Mouse (Mus musculus): Measurements from ENCODE around the gene Adamtsl4. TPM values are rescaled to one million over a fixed set of nuclear protein-coding genes. Genes with fewer than 3 reads are reported as not detected.
"Not testable (repeated sequence)": the region's sequence is repeated elsewhere in the genome, so short reads cannot be mapped to it uniquely, and the experiment has no call there.

Gene Adamtsl4
- total and polyA plus RNA-seq, 2 experiments from 2014 or later = 1.0 to 1.4 TPM

GRCm38 (mm10) chr3:95696360-95696759 is 8.6 kb upstream of the Adamtsl4 start:
- ATAC-seq (ENCODE audit: low FRiP score) (no peak), DNase-seq (ENCODE audit: low spot score) (no peak)
- Histone ChIP-seq H3K4me1 (ENCODE audit: insufficient read depth, low read length) (no peaks in the 10 kb centered on the region), H3K9me3 (ENCODE audit: low read length) (no peaks in the 10 kb centered on the region), H3K9ac (replicated peaks; ENCODE audit: low read length, poor library complexity, severe bottlenecking) (no peak overlapping the region), H3K36me3 (ENCODE audit: insufficient read depth, low read length) (no peaks in the 10 kb centered on the region), H3K27ac (ENCODE audit: low read depth, low read length) (no peak overlapping the region), H3K4me2 (ENCODE audit: low read depth, low read length, poor library complexity, severe bottlenecking) (no peak overlapping the region), H3K4me3 (ENCODE audit: low read depth, low read length) (no peak overlapping the region), H3K27me3 (ENCODE audit: insufficient read depth, low read length) (no peaks in the 10 kb centered on the region)
- WGBS = 29% methylated on average over 7 of the region's 7 CpGs
- TF ChIP-seq CTCF (IDR thresholded peaks at IDR 0.05) = no peak

DNA sequence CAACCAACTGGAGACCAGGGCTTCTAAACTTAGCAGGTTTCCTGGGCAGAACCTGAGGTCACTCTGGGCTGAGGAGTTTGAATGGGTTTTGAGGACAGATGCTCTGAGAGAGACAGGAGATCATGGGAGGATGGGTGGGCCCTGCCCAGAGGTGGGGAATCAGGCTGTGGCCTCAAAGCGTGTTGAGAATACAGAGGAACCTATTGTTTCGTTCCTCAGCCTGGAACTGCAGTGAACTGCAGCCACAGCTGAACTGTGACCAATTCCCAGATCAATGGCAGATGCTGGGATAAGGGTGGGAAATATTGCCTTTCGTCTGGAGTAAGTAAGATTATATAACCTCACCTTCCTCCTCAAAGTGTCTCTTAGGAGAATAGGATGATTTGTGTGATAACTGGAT is 8.1 kb upstream of the Adamtsl4 start:
- ATAC-seq (ENCODE audit: low FRiP score) (no peak), DNase-seq (ENCODE audit: low spot score) (no peak)
- no peak for TF ChIP-seq CTCF (IDR thresholded peaks at IDR 0.05)
- Histone ChIP-seq H3K9ac (replicated peaks; ENCODE audit: low read length, poor library complexity, severe bottlenecking) (no peak overlapping the region), H3K4me2 (ENCODE audit: low read depth, low read length, poor library complexity, severe bottlenecking) (no peak overlapping the region), H3K36me3 (ENCODE audit: insufficient read depth, low read length) (no peaks in the 10 kb centered on the region), H3K4me3 (ENCODE audit: low read depth, low read length) (no peak overlapping the region), H3K27ac (ENCODE audit: low read depth, low read length) (no peak overlapping the region), H3K9me3 (ENCODE audit: low read length) (no peaks in the 10 kb centered on the region), H3K4me1 (ENCODE audit: insufficient read depth, low read length) (no peaks in the 10 kb centered on the region), H3K27me3 (ENCODE audit: insufficient read depth, low read length) (no peaks in the 10 kb centered on the region)
- 31% methylated on average over 3 of the region's 3 CpGs for WGBS

DNA sequence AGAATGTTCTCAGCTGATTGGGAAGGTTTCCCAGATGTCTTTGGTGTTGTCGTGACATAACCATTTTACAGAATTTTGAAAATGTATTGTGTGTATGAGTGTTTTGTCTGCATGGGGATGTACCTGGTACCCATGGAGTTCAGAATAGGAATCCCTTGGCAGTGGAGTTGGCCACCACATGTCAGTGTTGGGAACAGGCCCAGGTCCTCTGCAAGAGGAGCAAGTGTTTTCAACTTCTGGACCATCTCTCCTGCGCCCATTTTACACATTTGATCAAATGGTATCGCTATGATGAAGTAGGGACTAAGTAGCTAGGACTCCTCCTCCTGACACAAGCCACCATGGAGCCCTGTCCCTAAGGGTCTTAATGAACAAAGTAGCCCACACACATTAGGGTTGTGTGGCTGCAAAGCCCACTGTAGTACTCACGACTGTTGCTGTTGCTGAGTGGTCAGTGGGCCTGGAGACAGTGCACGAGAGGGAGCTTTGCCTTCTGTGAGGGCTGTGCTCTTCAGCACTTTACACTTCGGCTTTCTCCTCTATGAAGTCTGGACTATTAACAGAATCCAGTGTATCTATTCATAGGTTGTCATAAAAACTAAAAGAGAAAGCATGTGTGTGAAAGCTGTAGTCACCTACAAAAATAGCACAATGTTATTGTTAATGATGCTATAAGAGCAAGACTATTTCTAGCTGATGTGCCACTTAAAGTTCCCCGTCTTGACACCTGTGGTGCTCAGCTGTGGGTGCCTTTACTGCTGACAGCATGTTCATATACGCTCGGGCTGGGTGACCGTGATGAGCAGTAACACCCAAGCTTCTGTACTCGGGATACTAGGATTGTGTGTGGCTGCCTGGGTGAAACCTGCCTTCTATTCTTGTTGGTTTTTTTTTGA is 7.3 kb upstream of the Adamtsl4 start:
- ATAC-seq (ENCODE audit: low FRiP score) (no peak), DNase-seq (ENCODE audit: low spot score) (no peak)
- no peak overlapping the region for H3K27ac ChIP-seq (ENCODE audit: low read depth, low read length)
- WGBS = 90% methylated on average over 11 of the region's 11 CpGs
- no peaks in the 10 kb centered on the region for H3K9me3 ChIP-seq (ENCODE audit: low read length)
- H3K4me1 ChIP-seq (ENCODE audit: insufficient read depth, low read length) = no peaks in the 10 kb centered on the region
- no peaks in the 10 kb centered on the region for H3K27me3 ChIP-seq (ENCODE audit: insufficient read depth, low read length)
- no peak overlapping the region for H3K4me3 ChIP-seq (ENCODE audit: low read depth, low read length)
- no peaks in the 10 kb centered on the region for H3K36me3 ChIP-seq (ENCODE audit: insufficient read depth, low read length)
- no peak overlapping the region for H3K9ac ChIP-seq (replicated peaks; ENCODE audit: low read length, poor library complexity, severe bottlenecking)
- H3K4me2 ChIP-seq (ENCODE audit: low read depth, low read length, poor library complexity, severe bottlenecking) = no peak overlapping the region
- TF ChIP-seq CTCF (IDR thresholded peaks at IDR 0.05) = no peak

- Histone ChIP-seq H3K27ac (ENCODE audit: low read depth, low read length) (no peak overlapping the region), H3K4me2 (ENCODE audit: low read depth, low read length, poor library complexity, severe bottlenecking) (no peak overlapping the region), H3K27me3 (ENCODE audit: insufficient read depth, low read length) (no peaks in the 10 kb centered on the region), H3K4me1 (ENCODE audit: insufficient read depth, low read length) (no peaks in the 10 kb centered on the region), H3K9me3 (ENCODE audit: low read length) (no peaks in the 10 kb centered on the region), H3K9ac (replicated peaks; ENCODE audit: low read length, poor library complexity, severe bottlenecking) (no peak overlapping the region), H3K4me3 (ENCODE audit: low read depth, low read length) (no peak overlapping the region), H3K36me3 (ENCODE audit: insufficient read depth, low read length) (no peaks in the 10 kb centered on the region)
- DNase-seq (ENCODE audit: low spot score) (no peak), ATAC-seq (ENCODE audit: low FRiP score) (no peak)
- WGBS = 66% methylated on average over 11 of the region's 11 CpGs
- TF ChIP-seq CTCF (IDR thresholded peaks at IDR 0.05) = no peak
Measured at GRCm38 (mm10) chr3:95693821-95694807, 6.4 kb upstream of the Adamtsl4 start.

DNA sequence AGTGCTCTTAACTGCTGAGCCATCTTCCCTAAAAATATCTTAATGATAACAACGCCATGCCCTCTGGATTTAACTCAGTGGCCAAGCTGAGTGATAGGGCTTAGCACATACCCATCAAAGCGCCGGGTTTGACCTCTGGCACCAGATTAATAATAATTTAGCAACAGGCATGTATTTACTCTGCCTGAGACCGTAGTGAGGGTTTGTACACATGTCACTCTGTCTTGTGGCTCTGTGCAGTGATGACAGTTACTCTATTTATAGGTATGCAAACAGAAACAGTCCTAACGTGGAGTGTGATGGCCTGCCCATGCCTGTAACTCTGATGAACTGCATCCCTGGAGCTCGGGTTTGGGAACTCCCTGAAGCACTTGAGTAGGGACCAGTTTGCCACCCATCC is 5.0 kb upstream of the Adamtsl4 start:
- Histone ChIP-seq H3K36me3 (ENCODE audit: insufficient read depth, low read length) (no peaks in the 10 kb centered on the region), H3K27me3 (ENCODE audit: insufficient read depth, low read length) (no peaks in the 10 kb centered on the region), H3K4me3 (ENCODE audit: low read depth, low read length) (no peak overlapping the region), H3K4me1 (ENCODE audit: insufficient read depth, low read length) (peaks cover 5% of the 10 kb centered on the region; the same call in 1 of the 2 replicates), H3K4me2 (ENCODE audit: low read depth, low read length, poor library complexity, severe bottlenecking) (no peak overlapping the region), H3K9ac (replicated peaks; ENCODE audit: low read length, poor library complexity, severe bottlenecking) (no peak overlapping the region), H3K9me3 (ENCODE audit: low read length) (no peaks in the 10 kb centered on the region), H3K27ac (ENCODE audit: low read depth, low read length) (no peak overlapping the region)
- DNase-seq (ENCODE audit: low spot score) (no peak), ATAC-seq (ENCODE audit: low FRiP score) (no peak)
- 82% methylated on average over 6 of the region's 6 CpGs for WGBS
- no peak for TF ChIP-seq CTCF (IDR thresholded peaks at IDR 0.05)

- not testable (repeated sequence) for H3K4me3 ChIP-seq (ENCODE audit: low read depth, low read length); H3K9me3 ChIP-seq (ENCODE audit: low read length); H3K4me2 ChIP-seq (ENCODE audit: low read depth, low read length, poor library complexity, severe bottlenecking); H3K27ac ChIP-seq (ENCODE audit: low read depth, low read length); ATAC-seq (ENCODE audit: low FRiP score); H3K9ac ChIP-seq (replicated peaks; ENCODE audit: low read length, poor library complexity, severe bottlenecking); DNase-seq (ENCODE audit: low spot score); H3K36me3 ChIP-seq (ENCODE audit: insufficient read depth, low read length); H3K4me1 ChIP-seq (ENCODE audit: insufficient read depth, low read length); H3K27me3 ChIP-seq (ENCODE audit: insufficient read depth, low read length)
- WGBS = 95% methylated on average over 2 of the region's 2 CpGs
Measured at GRCm38 (mm10) chr3:95690552-95690951, 2.8 kb upstream of the Adamtsl4 start.

Data from midbrain, postnatal 0 days (tissue).